Mouse (Mus musculus) hindbrain, postnatal 0 days (tissue): ENCODE data around the gene Romo1. TPM values are rescaled to one million over a fixed set of nuclear protein-coding genes. Genes with fewer than 3 reads are reported as not detected.

Source experiments
- ATAC-seq: fragments of 200-750 bp; cut with Nextera tagmentation; 2 replicates; pipeline ENCODE4 v1.8.0; 2017; ENCODE audit warnings: mild to moderate bottlenecking, moderate TSS enrichment, moderate library complexity
- DNase-seq: peaks from one replicate; pipeline ENCODE4 v3.0.0-alpha.2; 2015; ENCODE audit warnings: low spot score
- H3K27ac ChIP-seq: fragments of 300-500 bp; sonication (generic); 2 replicates; pipeline ENCODE4 v1.5.1; 2014; ENCODE audit warnings: mild to moderate bottlenecking
- H3K27me3 ChIP-seq: fragments of 300-500 bp; sonication (generic); 2 replicates; pipeline ENCODE4 v1.6.1; 2014; ENCODE audit warnings: low read length, mixed read lengths; ENCODE audit not compliant: insufficient read depth
- H3K36me3 ChIP-seq: fragments of 300-500 bp; sonication (generic); 2 replicates; pipeline ENCODE4 v1.6.1; 2014; ENCODE audit warnings: low read length, mixed read lengths; ENCODE audit not compliant: insufficient read depth
- H3K4me1 ChIP-seq: fragments of 300-500 bp; sonication (generic); 2 replicates; pipeline ENCODE4 v1.6.1; 2014; ENCODE audit warnings: antibody characterized with exemption, low read length, mixed read lengths; ENCODE audit not compliant: insufficient read depth
- H3K4me2 ChIP-seq: fragments of 300-500 bp; sonication (generic); 2 replicates; pipeline ENCODE4 v1.6.1; 2014; ENCODE audit warnings: low read depth, mild to moderate bottlenecking, low read length, moderate library complexity, mixed read lengths
- H3K4me3 ChIP-seq: fragments of 300-500 bp; sonication (generic); 2 replicates; pipeline ENCODE4 v1.5.1; 2014; ENCODE audit warnings: low read length
- H3K9ac ChIP-seq: fragments of 300-500 bp; sonication (generic); replicated peaks from 2 replicates; pipeline ENCODE4 v1.6.1; 2014; ENCODE audit warnings: mild to moderate bottlenecking, low read length, moderate library complexity, mixed read lengths
- H3K9me3 ChIP-seq: fragments of 300-500 bp; sonication (generic); 2 replicates; pipeline ENCODE4 v1.6.1; 2016; ENCODE audit warnings: low read length, mixed read lengths
- CTCF ChIP-seq: IDR thresholded peaks from 2 replicates; pipeline ENCODE4 v1.5.1; 2016; ENCODE audit warnings: antibody characterized with exemption, control low read depth, low read depth
- WGBS: fragments of 180-500 bp; shearing (Covaris S2); extraction: QIAGEN DNeasy Blood & Tissue Kit; methylation state at CpG from one replicate; pipeline ENCODE4 v1.1.7; 2014; 5-methylcytosine and 5-hydroxymethylcytosine counted together
- polyA plus RNA-seq: library from polyadenylated mRNA; unstranded; fragments of >200 nt; fragmentation: Nextera tagmentation; extraction: Ambion mirVana; gene quantifications from 2 replicates; pipeline ENCODE4 v1.2.1, GENCODE M21; 2015
- total RNA-seq: library from RNA; depleted of rRNA; stranded (reverse); fragments of >200 nt; gene quantifications from 2 replicates; pipeline ENCODE4 v1.2.3, GENCODE M21; 2014

Romo1 gene
- total and polyA plus RNA-seq, 2 experiments from 2014 or later = 113 to 604 TPM

- ATAC-seq (no peak), DNase-seq (no peak)
- no peaks in the 10 kb centered on the region for H3K9me3 ChIP-seq
- H3K27ac ChIP-seq = no peak overlapping the region
- WGBS = 58% methylated on average over 5 of the region's 5 CpGs
- H3K9ac ChIP-seq = no peak overlapping the region
- H3K27me3 ChIP-seq = no peaks in the 10 kb centered on the region
- H3K36me3 ChIP-seq = peaks cover 30% of the 10 kb centered on the region
- H3K4me1 ChIP-seq = peaks cover 7% of the 10 kb centered on the region; the same call in 1 of the 2 replicates
- no peak overlapping the region for H3K4me3 ChIP-seq
- no peak for TF ChIP-seq CTCF
- no peak overlapping the region for H3K4me2 ChIP-seq
Observed at GRCm38 (mm10) chr2:156146272-156146989, 2.6 kb downstream of the Romo1 start.

DNA sequence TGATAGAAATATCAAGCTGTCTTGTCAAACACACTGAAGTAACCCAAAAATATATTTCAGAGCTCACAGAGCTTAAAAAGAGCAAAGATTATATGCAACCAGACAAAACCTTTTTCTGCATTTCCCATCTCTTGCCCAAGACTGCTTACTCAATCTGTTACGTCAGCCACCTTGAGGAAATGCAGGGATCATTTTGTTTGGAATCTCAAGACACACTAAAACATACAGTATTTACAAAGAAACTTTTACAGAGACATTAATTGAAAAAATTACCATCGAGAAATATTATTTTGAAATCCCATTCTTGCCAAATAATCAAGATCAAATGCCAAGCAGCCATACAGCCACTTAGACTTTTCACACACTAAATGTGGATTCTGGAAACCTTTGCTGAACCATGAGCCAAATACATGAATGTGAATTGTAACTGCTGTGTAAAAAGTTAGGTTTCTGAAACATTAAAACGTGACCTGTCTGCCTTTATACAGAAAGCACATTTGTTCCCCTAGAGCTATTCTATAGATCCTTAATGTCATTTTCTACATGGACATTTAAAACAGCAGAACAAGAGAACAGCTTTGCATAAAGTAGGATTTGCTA, 3.6 kb downstream of the Romo1 start:
- Histone ChIP-seq H3K9ac (no peak overlapping the region), H3K27me3 (no peaks in the 10 kb centered on the region), H3K9me3 (no peaks in the 10 kb centered on the region), H3K4me3 (no peak overlapping the region), H3K4me1 (peaks cover 7% of the 10 kb centered on the region; the same call in 1 of the 2 replicates), H3K4me2 (no peak overlapping the region), H3K27ac (no peak overlapping the region), H3K36me3 (peaks cover 30% of the 10 kb centered on the region)
- DNase-seq (no peak), ATAC-seq (no peak)
- TF ChIP-seq CTCF = no peak
- WGBS = 84% methylated on average over 3 of the region's 3 CpGs

GRCm38 (mm10) chr2:156151538-156151937, 7.7 kb downstream of the Romo1 start:
- Histone ChIP-seq H3K4me3 (no peak overlapping the region), H3K27me3 (no peaks in the 10 kb centered on the region), H3K36me3 (peaks cover 37% of the 10 kb centered on the region), H3K9me3 (no peaks in the 10 kb centered on the region), H3K9ac (no peak overlapping the region), H3K4me1 (no peaks in the 10 kb centered on the region), H3K27ac (no peak overlapping the region), H3K4me2 (no peak overlapping the region)
- ATAC-seq (no peak), DNase-seq (no peak)
- TF ChIP-seq CTCF = peak; percentile 27; the same call in 1 of the 2 replicates

- peaks cover 58% of the 10 kb centered on the region for H3K36me3 ChIP-seq
- no peak overlapping the region for H3K4me2 ChIP-seq
- no peak for ATAC-seq
- 97% methylated on average over 1 of the region's 1 CpGs for WGBS
- H3K4me3 ChIP-seq = no peak overlapping the region
- H3K9me3 ChIP-seq = no peaks in the 10 kb centered on the region
- no peak for TF ChIP-seq CTCF
- no peaks in the 10 kb centered on the region for H3K27me3 ChIP-seq
- H3K9ac ChIP-seq = no peak overlapping the region
- no peaks in the 10 kb centered on the region for H3K4me1 ChIP-seq
- H3K27ac ChIP-seq = no peak overlapping the region
- no peak for DNase-seq
Observed at GRCm38 (mm10) chr2:156165478-156165877, 21.6 kb downstream of the Romo1 start.

DNA sequence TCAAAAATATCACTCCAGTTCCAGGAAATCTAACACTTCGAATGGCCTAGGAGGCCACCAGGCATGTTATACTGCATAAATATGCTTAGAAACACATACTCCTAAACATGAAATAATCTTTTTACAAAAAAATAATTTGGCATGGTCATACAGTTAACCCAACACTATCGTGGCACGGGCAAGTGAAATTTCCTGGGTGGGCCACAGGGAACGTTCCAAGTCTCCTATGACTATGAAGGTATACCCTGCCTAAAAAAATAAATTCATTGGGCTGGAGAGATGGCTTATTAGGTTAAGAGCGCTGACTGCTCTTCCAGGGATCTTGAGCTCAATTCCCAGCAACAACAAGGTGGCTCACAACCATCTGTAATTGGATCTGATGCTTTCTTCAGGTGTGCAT, 22.7 kb downstream of the Romo1 start:
- ATAC-seq = no peak
- Histone ChIP-seq H3K27ac (no peak overlapping the region), H3K4me1 (no peaks in the 10 kb centered on the region), H3K9me3 (no peaks in the 10 kb centered on the region), H3K27me3 (no peaks in the 10 kb centered on the region), H3K36me3 (peaks cover 59% of the 10 kb centered on the region), H3K4me2 (no peak overlapping the region), H3K4me3 (no peak overlapping the region), H3K9ac (no peak overlapping the region)
- WGBS = 93% methylated on average over 5 of the region's 5 CpGs
- TF ChIP-seq CTCF = no peak
- DNase-seq = no peak

GRCm38 (mm10) chr2:156177079-156177478, 33.2 kb downstream of the Romo1 start:
- DNase-seq = no peak
- 81% methylated on average over 6 of the region's 6 CpGs for WGBS
- TF ChIP-seq CTCF = no peak
- Histone ChIP-seq H3K9me3 (no peaks in the 10 kb centered on the region), H3K4me1 (peaks cover 5% of the 10 kb centered on the region; the same call in 1 of the 2 replicates), H3K4me2 (no peak overlapping the region), H3K27me3 (no peaks in the 10 kb centered on the region), H3K9ac (no peak overlapping the region), H3K27ac (no peak overlapping the region), H3K36me3 (peaks cover 22% of the 10 kb centered on the region), H3K4me3 (no peak overlapping the region)
- ATAC-seq = no peak

DNA sequence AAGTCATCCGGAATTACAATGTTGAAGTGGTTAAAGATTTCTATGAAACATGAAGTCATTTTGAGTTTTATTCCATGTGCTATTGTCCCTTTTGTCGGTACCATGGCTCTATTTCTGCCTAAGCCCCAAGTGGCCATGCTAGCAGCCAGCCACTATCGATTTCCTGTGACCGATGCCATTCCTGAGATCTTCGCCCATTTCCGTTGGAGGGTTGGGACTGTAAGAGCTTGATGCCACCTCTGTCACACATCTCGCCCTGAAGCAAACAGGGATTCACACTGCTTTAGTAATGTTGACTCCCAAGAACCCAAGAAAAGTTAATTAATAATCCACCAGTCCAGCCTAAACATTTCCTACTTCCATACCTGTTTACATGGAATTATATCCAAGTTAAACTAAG, 33.8 kb downstream of the Romo1 start:
- no peak overlapping the region for H3K27ac ChIP-seq
- H3K9ac ChIP-seq = no peak overlapping the region
- no peaks in the 10 kb centered on the region for H3K9me3 ChIP-seq
- H3K36me3 ChIP-seq = peaks cover 20% of the 10 kb centered on the region
- H3K4me2 ChIP-seq = peak overlapping the region; percentile 80
- peak overlapping the region; percentile 100; the same call in 1 of the 2 replicates for H3K4me3 ChIP-seq
- peaks cover 5% of the 10 kb centered on the region; the same call in 1 of the 2 replicates for H3K4me1 ChIP-seq
- no peak for DNase-seq
- ATAC-seq = no peak
- 57% methylated on average over 7 of the region's 7 CpGs for WGBS
- no peaks in the 10 kb centered on the region for H3K27me3 ChIP-seq
- no peak for TF ChIP-seq CTCF
